Mouse (Mus musculus) heart, adult 2 months (tissue): Measurements from ENCODE around the gene Lrrc59. TPM values are rescaled to one million over a fixed set of nuclear protein-coding genes. Genes with fewer than 3 reads are reported as not detected.
A peak's percentile ranks its signal among the peaks of the same experiment; 100 is the strongest.

Experiments
- DNase-seq, 2 experiments: peaks; one replicate each; pipeline ENCODE4 v3.0.0; 2021
- H3K27ac ChIP-seq: fragments of 200-600 bp; 2 replicates; pipeline ENCODE4 v1.8.1; 2022
- H3K27me3 ChIP-seq: fragments of 200-500 bp; 2 replicates; pipeline ENCODE4 v1.6.1; 2012; ENCODE audit warnings: mild to moderate bottlenecking, low read length, inconsistent platforms, mixed read lengths; ENCODE audit not compliant: control insufficient read depth, insufficient read depth
- H3K36me3 ChIP-seq: fragments of 200-500 bp; 2 replicates; pipeline ENCODE4 v1.6.1; 2012; ENCODE audit warnings: low read length, inconsistent platforms; ENCODE audit not compliant: control insufficient read depth, insufficient read depth
- H3K4me1 ChIP-seq: fragments of 200-500 bp; 2 replicates; pipeline ENCODE4 v1.6.1; 2011; ENCODE audit warnings: low read length; ENCODE audit not compliant: control insufficient read depth, insufficient read depth
- H3K4me3 ChIP-seq: fragments of 200-600 bp; 2 replicates; pipeline ENCODE4 v1.8.1; 2022
- H3K79me2 ChIP-seq: fragments of 200-500 bp; replicated peaks from 2 replicates; pipeline ENCODE4 v1.6.1; 2012; ENCODE audit warnings: mild to moderate bottlenecking, inconsistent platforms, low read length, moderate library complexity, mixed read lengths; ENCODE audit not compliant: control insufficient read depth, insufficient read depth
- H3K9ac ChIP-seq: fragments of 200-500 bp; 2 replicates; pipeline ENCODE4 v1.6.1; 2012; ENCODE audit warnings: low read depth, mild to moderate bottlenecking, control low read depth, inconsistent platforms, low read length, mixed read lengths
- CTCF ChIP-seq: fragments of 200-600 bp; IDR thresholded peaks from 2 replicates; pipeline ENCODE4 v1.8.1; 2022; ENCODE audit warnings: antibody characterized with exemption, mild to moderate bottlenecking, moderate library complexity
- EP300 ChIP-seq: fragments of 200-500 bp; IDR thresholded peaks from 2 replicates; pipeline ENCODE4 v1.6.1; 2011; ENCODE audit warnings: low read depth, low read length, control low read depth; ENCODE audit not compliant: insufficient read depth
- POLR2A ChIP-seq: fragments of 200-500 bp; IDR thresholded peaks from 2 replicates; pipeline ENCODE4 v1.6.1; 2011; ENCODE audit warnings: mild to moderate bottlenecking, low read depth, low read length, control low read depth; ENCODE audit not compliant: insufficient read depth
- WGBS: fragments of 180-500 bp; shearing (Covaris S2); methylation state at CpG from one replicate; pipeline ENCODE4 v1.1.7; 2018; 5-methylcytosine and 5-hydroxymethylcytosine counted together
- intact Hi-C: fragments of 180-260 bp; cut with DNase I; formaldehyde crosslinking; loops from one replicate; pipeline ENCODE4 v1.15.1; 2025
- polyA plus RNA-seq: library from polyadenylated mRNA; depleted of rRNA; stranded (reverse); fragments of >200 nt; gene quantifications from 2 replicates; pipeline ENCODE4 v1.2.3, GENCODE M21; 2012
- total RNA-seq, 2 experiments: library from RNA; stranded (reverse); gene quantifications; 2 replicates each; pipeline ENCODE4 v1.2.3; 2021

The Lrrc59 gene
- total and polyA plus RNA-seq, 3 experiments = 25.3 to 32.0 (median 31.5) TPM

DNA sequence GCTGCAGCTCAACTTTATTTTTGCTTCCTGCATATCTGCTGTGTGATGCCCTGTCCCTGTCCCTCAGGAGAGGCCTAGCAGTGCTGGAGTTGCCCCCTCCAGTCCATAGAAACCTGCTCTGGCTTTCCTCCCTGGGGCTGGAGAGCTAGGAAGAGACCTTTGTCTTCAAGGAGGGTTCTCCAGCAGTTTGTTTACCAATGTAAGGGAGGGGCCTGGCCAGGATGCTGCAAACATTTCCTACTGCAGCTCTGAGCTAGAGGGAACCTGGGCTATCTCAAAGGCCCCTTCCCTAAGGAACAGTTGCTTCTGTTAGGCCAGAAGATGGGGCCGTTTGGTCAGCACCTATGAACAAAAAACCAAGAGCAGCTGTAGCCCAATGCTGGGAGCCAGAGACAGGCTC, 31.8 kb downstream of the Lrrc59 start:
- DNase-seq = no peak
- Histone ChIP-seq H3K27ac (peak overlapping the region; percentile 36; the same call in 1 of the 2 replicates), H3K9ac (no peak overlapping the region), H3K27me3 (no peaks in the 10 kb centered on the region), H3K4me1 (no peaks in the 10 kb centered on the region), H3K79me2 (no peaks in the 10 kb centered on the region), H3K36me3 (no peaks in the 10 kb centered on the region), H3K4me3 (no peak overlapping the region)
- no peak for TF ChIP-seq EP300
- no peak for TF ChIP-seq POLR2A
- TF ChIP-seq CTCF = no peak
- intact Hi-C loops = no loop called here
- 53% methylated on average over 1 of the region's 1 CpGs for WGBS

DNA sequence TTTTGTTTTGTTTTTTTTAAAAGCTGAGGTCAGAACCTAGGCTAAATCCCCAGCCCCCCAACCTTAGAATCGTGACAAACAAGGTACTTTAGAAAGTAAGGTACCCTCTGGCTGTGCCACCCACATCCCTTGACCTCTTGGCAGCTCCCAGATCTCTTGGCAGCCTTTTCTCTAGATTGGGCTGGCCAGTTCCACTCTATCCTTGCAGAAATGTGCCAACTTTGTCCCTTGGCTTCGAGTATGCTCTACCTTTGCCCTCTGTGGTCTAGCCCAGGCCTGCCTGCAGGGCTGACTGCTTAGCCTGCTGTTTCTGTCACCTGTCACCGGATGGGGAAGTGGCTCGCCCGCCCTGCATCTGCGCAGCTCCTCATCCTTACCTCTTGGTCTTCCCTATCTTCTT, 35.7 kb downstream of the Lrrc59 start:
- no peak overlapping the region for H3K9ac ChIP-seq
- H3K27ac ChIP-seq = no peak overlapping the region
- H3K4me3 ChIP-seq = no peak overlapping the region
- DNase-seq = no peak
- H3K79me2 ChIP-seq = no peaks in the 10 kb centered on the region
- WGBS = 84% methylated on average over 6 of the region's 6 CpGs
- no peaks in the 10 kb centered on the region for H3K27me3 ChIP-seq
- H3K4me1 ChIP-seq = no peaks in the 10 kb centered on the region
- intact Hi-C loops = no loop called here
- no peaks in the 10 kb centered on the region for H3K36me3 ChIP-seq
- no peak for TF ChIP-seq EP300
- TF ChIP-seq POLR2A = no peak
- no peak for TF ChIP-seq CTCF

- Histone ChIP-seq H3K9ac (no peak overlapping the region), H3K4me1 (peaks cover 12% of the 10 kb centered on the region), H3K27me3 (no peaks in the 10 kb centered on the region), H3K79me2 (peaks cover 5% of the 10 kb centered on the region; the same call in 1 of the 2 replicates), H3K36me3 (no peaks in the 10 kb centered on the region), H3K4me3 (no peak overlapping the region), H3K27ac (no peak overlapping the region)
- WGBS = 58% methylated on average over 5 of the region's 5 CpGs
- no peak for DNase-seq
- intact Hi-C loops = loop anchor here (2.0 kb wide), 1 partner anchor 20 kb away; no protein-coding TSS in a partner anchor
- TF ChIP-seq EP300 = no peak
- no peak for TF ChIP-seq POLR2A
Measured at GRCm38 (mm10) chr11:94674984-94675383, 45.4 kb downstream of the Lrrc59 start.

- Histone ChIP-seq H3K27ac (no peak overlapping the region), H3K36me3 (no peaks in the 10 kb centered on the region), H3K4me1 (peaks cover 12% of the 10 kb centered on the region), H3K27me3 (no peaks in the 10 kb centered on the region), H3K9ac (no peak overlapping the region), H3K4me3 (no peak overlapping the region), H3K79me2 (peaks cover 5% of the 10 kb centered on the region; the same call in 1 of the 2 replicates)
- TF ChIP-seq CTCF (no peak), EP300 (no peak), POLR2A (no peak)
- intact Hi-C loops = loop anchor here (2.0 kb wide), 1 partner anchor 21 kb away; no protein-coding TSS in a partner anchor
- 58% methylated on average over 5 of the region's 5 CpGs for WGBS
- no peak for DNase-seq
Measured at GRCm38 (mm10) chr11:94675446-94675845, 45.9 kb downstream of the Lrrc59 start.

- H3K4me3 ChIP-seq = peak overlapping the region; percentile 77
- H3K4me1 ChIP-seq = peaks cover 12% of the 10 kb centered on the region
- intact Hi-C loops = no loop called here
- no peak for DNase-seq
- no peaks in the 10 kb centered on the region for H3K36me3 ChIP-seq
- no peaks in the 10 kb centered on the region for H3K27me3 ChIP-seq
- H3K27ac ChIP-seq = peak overlapping the region; percentile 86; the same call in 1 of the 2 replicates
- H3K79me2 ChIP-seq = peaks cover 5% of the 10 kb centered on the region; the same call in 1 of the 2 replicates
- WGBS = 42% methylated on average over 4 of the region's 4 CpGs
- TF ChIP-seq CTCF = no peak
- H3K9ac ChIP-seq = peak overlapping the region; percentile 98
Measured at GRCm38 (mm10) chr11:94676308-94676707, 46.7 kb downstream of the Lrrc59 start.

DNA sequence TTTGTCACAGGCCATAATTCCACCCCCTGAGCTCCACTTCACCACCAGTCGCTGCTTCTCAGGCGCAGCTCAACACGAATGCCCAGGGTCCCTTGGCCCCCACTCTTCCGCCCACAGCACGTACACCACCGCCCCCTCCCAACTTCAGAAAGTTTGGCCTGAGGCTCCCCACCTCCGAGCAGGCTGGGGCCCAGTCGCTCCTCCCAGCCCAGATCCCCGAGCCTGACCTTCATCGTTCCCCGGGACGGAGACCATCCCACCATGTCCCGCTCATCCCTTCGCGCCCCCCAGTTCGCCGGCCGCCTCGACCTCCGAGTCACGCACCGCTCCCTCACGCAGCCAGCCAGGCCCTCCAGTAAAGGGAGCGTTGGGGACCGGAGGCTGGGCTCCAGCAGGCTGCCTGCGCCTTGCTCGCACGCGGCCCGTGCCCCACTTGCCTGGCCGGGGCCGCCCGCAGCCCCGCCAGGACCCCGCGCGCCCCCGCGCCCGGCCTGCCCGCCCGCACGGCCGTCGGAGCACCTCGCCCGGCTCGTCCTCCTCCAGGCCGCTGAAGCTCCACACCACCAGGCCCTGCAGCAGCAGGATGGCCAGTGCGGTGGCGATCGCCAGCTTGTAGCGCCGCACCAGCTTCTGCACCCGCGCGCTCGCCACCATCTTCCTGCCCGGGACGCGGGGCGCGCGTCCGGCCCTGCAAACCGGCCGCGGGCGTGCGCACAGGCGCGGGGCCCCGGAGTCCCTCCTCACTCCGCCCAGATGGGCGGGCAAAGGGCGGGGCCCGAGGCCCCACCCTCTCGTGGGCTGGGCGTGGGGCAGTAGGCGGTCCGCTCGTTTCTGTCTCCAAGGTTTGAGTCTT, 47.4 kb downstream of the Lrrc59 start, which contains the start of gene Xylt2:
Xylt2 (minus strand) TSS at position 762 of the 853 bp plus-strand sequence.
- intact Hi-C loops = no loop called here
- peak; percentile 96 to 98 for DNase-seq
- under 1% methylated on average over 81 of the region's 82 CpGs for WGBS

More for the DNA sequence above, 47.4 kb downstream of the Lrrc59 start, which contains the start of gene Xylt2:
- Histone ChIP-seq H3K9ac (peak within 1 kb of the TSS; percentile 98), H3K79me2 (peaks cover 5% of the 10 kb centered on the region; the same call in 1 of the 2 replicates), H3K27me3 (no peaks in the 10 kb centered on the region), H3K4me3 (peak within 1 kb of the TSS; percentile 77), H3K4me1 (peaks cover 13% of the 10 kb centered on the region), H3K27ac (peak within 1 kb of the TSS; percentile 86), H3K36me3 (no peaks in the 10 kb centered on the region)
- peak; percentile 73 for TF ChIP-seq POLR2A
- TF ChIP-seq CTCF = no peak
